Mouse (Mus musculus): Measurements from ENCODE around the gene Ptpn21. TPM values are rescaled to one million over a fixed set of nuclear protein-coding genes. Genes with fewer than 3 reads are reported as not detected.
A peak's percentile ranks its signal among the peaks of the same experiment; 100 is the strongest.

The Ptpn21 gene
- polyA plus RNA-seq (2015; fragmentation: Nextera tagmentation; extraction: Ambion mirVana) = 8.4 and 9.5 TPM in 2 replicates

DNA sequence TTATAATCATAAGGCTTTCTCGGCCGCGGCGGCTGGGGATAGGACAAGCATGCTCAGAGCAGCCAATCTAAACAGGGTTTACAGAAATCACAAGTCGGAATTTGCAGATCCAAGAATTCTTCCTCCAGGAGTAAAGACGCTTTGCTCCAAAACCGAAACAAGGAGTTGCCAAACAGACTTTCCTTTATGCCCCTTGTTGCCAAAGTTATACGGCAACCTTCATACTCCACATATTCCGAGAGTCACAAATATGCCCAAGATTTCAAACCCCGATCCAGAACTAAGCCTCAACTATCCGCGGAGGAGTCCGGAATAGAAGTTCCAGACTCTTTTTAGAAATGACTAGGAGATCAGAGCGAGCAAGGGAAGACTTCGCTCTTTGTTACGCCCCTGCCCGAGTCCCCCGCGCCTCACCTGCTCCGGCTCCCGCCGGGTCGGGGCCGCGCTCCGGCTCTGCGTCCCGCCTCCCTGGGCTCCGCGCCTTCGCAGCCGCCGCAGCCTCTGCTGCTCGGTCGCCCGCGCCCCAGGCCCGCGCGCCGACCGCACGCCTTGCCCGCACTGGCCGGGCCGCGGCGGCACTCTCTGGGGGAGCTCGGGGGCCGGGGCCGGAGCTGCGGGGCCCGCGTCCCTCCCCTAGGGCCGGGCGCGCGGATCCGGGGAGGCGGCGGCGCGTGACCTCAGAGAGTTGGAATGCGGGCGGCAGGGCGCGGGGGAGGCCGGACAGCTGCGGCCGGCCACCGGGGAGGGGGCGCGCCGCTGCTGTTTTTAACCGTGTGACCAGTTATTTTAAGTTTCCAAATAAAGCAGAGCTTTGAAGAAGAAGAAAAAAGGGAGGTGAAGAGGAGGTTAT, at the start of gene Ptpn21:
Gene Ptpn21, minus strand, starts transcription at position 455 of the 850 bp plus-strand sequence.
- ATAC-seq (ENCODE audit: low read depth) = peak; percentile 87
- H3K4me1 ChIP-seq (replicated peaks; ENCODE audit: control insufficient read depth, insufficient read depth, low read length) = peaks cover 20% of the 10 kb centered on the region
- H3K36me3 ChIP-seq (ENCODE audit: control insufficient read depth, insufficient read depth, low read length) = no peaks in the 10 kb centered on the region
- WGBS = under 1% methylated on average over 63 of the region's 75 CpGs
- H3K27ac ChIP-seq (ENCODE audit: low read length) = peak within 1 kb of the TSS; percentile 98
- H3K27me3 ChIP-seq (ENCODE audit: control insufficient read depth, insufficient read depth, low read depth, low read length) = no peaks in the 10 kb centered on the region
- H3K9me3 ChIP-seq (ENCODE audit: control insufficient read depth, low read length) = no peaks in the 10 kb centered on the region
- H3K4me2 ChIP-seq (ENCODE audit: low read depth, low read length) = peak within 1 kb of the TSS; percentile 63
- peak within 1 kb of the TSS; percentile 88 for H3K9ac ChIP-seq (ENCODE audit: low read length)
- H3K4me3 ChIP-seq (ENCODE audit: low read length) = peak within 1 kb of the TSS; percentile 84

DNA sequence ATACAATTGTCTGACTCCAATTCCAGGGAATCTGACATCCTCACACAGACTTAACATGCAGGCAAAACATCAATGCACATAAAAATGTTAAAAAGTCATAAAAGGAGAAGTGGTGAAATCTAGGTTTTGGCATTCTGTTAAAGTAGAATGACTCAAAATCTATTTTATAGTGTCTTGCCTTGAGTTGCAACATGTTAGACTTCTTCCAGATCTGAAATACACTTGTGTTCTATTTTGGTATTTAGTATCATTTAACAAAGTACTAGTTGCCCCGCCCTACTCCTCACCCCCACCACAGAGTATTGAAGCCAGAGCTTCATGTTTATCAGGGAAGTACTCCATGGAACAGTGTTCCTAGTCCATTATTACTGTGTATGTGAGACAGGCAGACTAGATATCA, 47.0 kb upstream of the Ptpn21 start:
- ATAC-seq (ENCODE audit: low read depth) = no peak
- Histone ChIP-seq H3K36me3 (ENCODE audit: control insufficient read depth, insufficient read depth, low read length) (peaks cover 48% of the 10 kb centered on the region), H3K27ac (ENCODE audit: low read length) (no peak overlapping the region), H3K9ac (ENCODE audit: low read length) (no peak overlapping the region), H3K9me3 (ENCODE audit: control insufficient read depth, low read length) (no peaks in the 10 kb centered on the region), H3K4me2 (ENCODE audit: low read depth, low read length) (no peak overlapping the region), H3K27me3 (ENCODE audit: control insufficient read depth, insufficient read depth, low read depth, low read length) (no peaks in the 10 kb centered on the region), H3K4me3 (ENCODE audit: low read length) (no peak overlapping the region), H3K4me1 (replicated peaks; ENCODE audit: control insufficient read depth, insufficient read depth, low read length) (no peaks in the 10 kb centered on the region)
- WGBS = 97% methylated on average over 1 of the region's 1 CpGs

DNA sequence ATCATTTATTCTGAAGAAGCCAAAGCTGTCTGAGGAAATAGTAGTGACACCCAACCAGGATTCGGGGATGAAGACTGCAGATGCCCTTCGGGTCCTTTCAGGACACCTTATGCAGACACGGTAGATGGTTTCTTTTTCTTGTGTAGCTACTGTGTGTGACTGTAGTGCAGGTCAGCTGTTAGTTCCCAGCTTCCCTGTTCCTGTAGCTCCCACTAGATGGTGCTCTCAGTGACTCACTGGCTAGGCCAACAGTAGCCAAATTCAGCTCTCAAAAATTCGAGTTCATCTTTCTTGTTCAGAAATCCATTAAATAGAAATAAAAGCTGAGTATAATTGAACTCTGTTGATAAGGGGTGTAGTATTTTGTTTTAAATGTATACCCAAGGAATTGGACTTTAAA, 41.9 kb upstream of the Ptpn21 start:
- H3K4me3 ChIP-seq (ENCODE audit: low read length) = no peak overlapping the region
- no peaks in the 10 kb centered on the region for H3K27me3 ChIP-seq (ENCODE audit: control insufficient read depth, insufficient read depth, low read depth, low read length)
- no peak for ATAC-seq (ENCODE audit: low read depth)
- 79% methylated on average over 4 of the region's 4 CpGs for WGBS
- peaks cover 52% of the 10 kb centered on the region for H3K36me3 ChIP-seq (ENCODE audit: control insufficient read depth, insufficient read depth, low read length)
- no peaks in the 10 kb centered on the region for H3K9me3 ChIP-seq (ENCODE audit: control insufficient read depth, low read length)
- H3K4me1 ChIP-seq (replicated peaks; ENCODE audit: control insufficient read depth, insufficient read depth, low read length) = no peaks in the 10 kb centered on the region
- no peak overlapping the region for H3K9ac ChIP-seq (ENCODE audit: low read length)
- H3K4me2 ChIP-seq (ENCODE audit: low read depth, low read length) = no peak overlapping the region
- H3K27ac ChIP-seq (ENCODE audit: low read length) = no peak overlapping the region

DNA sequence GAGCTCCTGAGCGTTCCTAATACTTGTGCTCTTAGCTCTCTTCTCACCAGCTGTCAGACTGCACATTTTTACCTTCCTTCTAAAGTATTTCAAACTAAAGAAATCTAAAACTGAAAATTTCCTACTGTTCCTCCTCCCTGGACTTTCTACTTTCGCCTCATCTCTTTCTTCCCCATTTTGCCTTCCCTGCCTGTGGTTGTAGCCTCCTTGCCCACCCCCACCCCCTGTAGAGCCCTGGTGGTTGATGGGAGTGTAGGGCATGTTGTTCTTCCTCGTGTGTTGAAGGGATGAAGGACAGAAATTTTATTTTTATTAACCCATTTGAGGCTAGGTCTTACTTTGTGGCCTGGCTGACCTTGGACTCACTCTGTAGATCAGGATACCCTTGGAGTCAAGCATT, 40.3 kb upstream of the Ptpn21 start:
- H3K36me3 ChIP-seq (ENCODE audit: control insufficient read depth, insufficient read depth, low read length) = peaks cover 44% of the 10 kb centered on the region

DNA sequence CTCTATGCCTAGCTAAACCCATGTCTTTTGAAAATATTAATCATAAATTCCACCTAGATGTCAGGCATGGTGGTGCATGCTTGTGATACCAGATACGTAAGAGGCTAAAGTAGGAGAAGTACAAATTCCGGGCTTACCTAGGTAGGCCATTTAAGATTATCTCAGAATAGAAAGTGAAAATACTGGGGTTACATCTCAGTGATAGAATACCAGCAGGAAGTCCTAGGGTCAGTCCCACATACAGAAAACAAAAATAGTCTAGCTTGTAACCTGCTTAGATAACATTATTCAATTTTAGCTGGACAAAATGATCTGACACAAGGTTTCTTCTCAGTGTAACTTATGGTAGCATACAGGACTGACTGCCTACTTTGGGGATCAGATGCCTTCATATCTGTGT, 29.0 kb upstream of the Ptpn21 start:
- H3K4me2 ChIP-seq (ENCODE audit: low read depth, low read length) = no peak overlapping the region
- H3K36me3 ChIP-seq (ENCODE audit: control insufficient read depth, insufficient read depth, low read length) = peaks cover 48% of the 10 kb centered on the region
- H3K9me3 ChIP-seq (ENCODE audit: control insufficient read depth, low read length) = no peaks in the 10 kb centered on the region
- no peak overlapping the region for H3K27ac ChIP-seq (ENCODE audit: low read length)
- no peak overlapping the region for H3K4me3 ChIP-seq (ENCODE audit: low read length)
- no peaks in the 10 kb centered on the region for H3K27me3 ChIP-seq (ENCODE audit: control insufficient read depth, insufficient read depth, low read depth, low read length)
- H3K4me1 ChIP-seq (replicated peaks; ENCODE audit: control insufficient read depth, insufficient read depth, low read length) = no peaks in the 10 kb centered on the region
- no peak for ATAC-seq (ENCODE audit: low read depth)
- 88% methylated on average over 2 of the region's 2 CpGs for WGBS
- no peak overlapping the region for H3K9ac ChIP-seq (ENCODE audit: low read length)

More for the DNA sequence above, 40.3 kb upstream of the Ptpn21 start:
- Histone ChIP-seq H3K4me3 (ENCODE audit: low read length) (no peak overlapping the region), H3K4me2 (ENCODE audit: low read depth, low read length) (no peak overlapping the region), H3K27ac (ENCODE audit: low read length) (no peak overlapping the region), H3K27me3 (ENCODE audit: control insufficient read depth, insufficient read depth, low read depth, low read length) (no peaks in the 10 kb centered on the region), H3K9me3 (ENCODE audit: control insufficient read depth, low read length) (no peaks in the 10 kb centered on the region), H3K4me1 (replicated peaks; ENCODE audit: control insufficient read depth, insufficient read depth, low read length) (no peaks in the 10 kb centered on the region), H3K9ac (ENCODE audit: low read length) (no peak overlapping the region)
- 66% methylated on average over 3 of the region's 3 CpGs for WGBS
- no peak for ATAC-seq (ENCODE audit: low read depth)

DNA sequence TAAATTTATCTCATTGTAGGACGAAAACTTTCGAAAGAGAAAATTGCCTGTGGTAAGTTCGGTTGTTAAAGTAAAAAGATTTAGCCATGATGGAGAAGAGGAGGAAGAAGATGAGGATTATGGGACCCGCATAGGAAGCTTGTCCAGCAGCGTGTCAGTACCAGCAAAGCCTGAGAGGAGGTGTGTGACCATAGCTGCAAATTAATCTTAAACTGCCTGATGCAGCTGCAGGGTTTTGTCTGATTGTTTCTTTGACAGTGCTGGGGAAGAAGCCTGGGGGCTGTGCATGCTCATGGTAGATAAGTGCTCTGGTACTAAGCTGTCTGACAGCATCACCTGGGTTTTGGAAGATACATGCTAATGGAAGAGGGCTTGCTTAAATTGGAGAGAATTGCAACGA, 22.5 kb upstream of the Ptpn21 start:
- Histone ChIP-seq H3K9ac (ENCODE audit: low read length) (no peak overlapping the region), H3K4me3 (ENCODE audit: low read length) (no peak overlapping the region), H3K4me2 (ENCODE audit: low read depth, low read length) (no peak overlapping the region), H3K27me3 (ENCODE audit: control insufficient read depth, insufficient read depth, low read depth, low read length) (no peaks in the 10 kb centered on the region), H3K9me3 (ENCODE audit: control insufficient read depth, low read length) (no peaks in the 10 kb centered on the region), H3K4me1 (replicated peaks; ENCODE audit: control insufficient read depth, insufficient read depth, low read length) (no peaks in the 10 kb centered on the region), H3K27ac (ENCODE audit: low read length) (no peak overlapping the region), H3K36me3 (ENCODE audit: control insufficient read depth, insufficient read depth, low read length) (peaks cover 52% of the 10 kb centered on the region)
- 90% methylated on average over 6 of the region's 6 CpGs for WGBS
- ATAC-seq (ENCODE audit: low read depth) = no peak

DNA sequence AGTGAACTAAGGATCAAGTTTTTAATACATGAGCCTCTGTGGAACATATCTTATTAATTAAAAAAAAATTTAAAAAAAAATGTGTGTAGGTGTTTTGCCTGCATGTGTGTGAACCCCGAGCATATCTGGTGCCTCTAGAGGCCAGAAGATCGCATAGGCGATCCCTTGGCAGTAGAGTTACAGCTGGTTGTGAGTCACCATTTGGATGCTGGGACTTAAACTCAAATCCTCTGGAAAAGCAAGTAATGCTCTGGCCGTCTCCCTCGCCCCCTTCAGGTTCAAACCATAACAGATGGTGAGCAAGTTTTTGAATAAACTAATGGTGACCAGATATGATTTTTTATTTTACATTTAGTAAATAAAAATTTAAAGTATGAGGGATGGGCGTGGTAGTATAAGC, 20.4 kb upstream of the Ptpn21 start:
- no peaks in the 10 kb centered on the region for H3K27me3 ChIP-seq (ENCODE audit: control insufficient read depth, insufficient read depth, low read depth, low read length)
- 86% methylated on average over 6 of the region's 6 CpGs for WGBS
- H3K9ac ChIP-seq (ENCODE audit: low read length) = no peak overlapping the region
- no peak overlapping the region for H3K4me2 ChIP-seq (ENCODE audit: low read depth, low read length)
- ATAC-seq (ENCODE audit: low read depth) = no peak
- H3K27ac ChIP-seq (ENCODE audit: low read length) = no peak overlapping the region
- H3K4me3 ChIP-seq (ENCODE audit: low read length) = no peak overlapping the region
- no peaks in the 10 kb centered on the region for H3K4me1 ChIP-seq (replicated peaks; ENCODE audit: control insufficient read depth, insufficient read depth, low read length)
- H3K36me3 ChIP-seq (ENCODE audit: control insufficient read depth, insufficient read depth, low read length) = peaks cover 48% of the 10 kb centered on the region
- no peaks in the 10 kb centered on the region for H3K9me3 ChIP-seq (ENCODE audit: control insufficient read depth, low read length)

DNA sequence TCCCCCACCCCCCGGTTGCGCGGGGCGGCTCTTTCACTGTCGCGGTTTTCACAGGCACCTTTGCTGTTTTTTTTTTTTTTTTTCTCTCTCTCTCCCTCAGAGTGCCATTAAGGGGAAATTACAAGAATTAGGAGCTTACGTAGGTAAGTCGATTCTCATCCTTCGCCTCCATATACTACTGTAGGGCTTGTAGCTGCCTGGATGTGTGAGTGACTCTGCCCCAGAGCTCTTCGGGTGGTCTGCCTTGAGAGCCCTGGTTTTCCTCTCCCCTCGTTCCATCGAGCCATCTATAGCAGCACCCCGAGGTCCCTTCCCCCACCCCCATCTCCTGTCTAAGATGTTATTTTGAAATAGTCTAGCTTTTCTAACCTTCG, 10.2 kb upstream of the Ptpn21 start:
- no peaks in the 10 kb centered on the region for H3K36me3 ChIP-seq (ENCODE audit: control insufficient read depth, insufficient read depth, low read length)
- peak overlapping the region; percentile 91 for H3K9ac ChIP-seq (ENCODE audit: low read length)
- peak; percentile 31; the same call in 1 of the 2 replicates for ATAC-seq (ENCODE audit: low read depth)
- H3K4me2 ChIP-seq (ENCODE audit: low read depth, low read length) = peak overlapping the region; percentile 54
- H3K9me3 ChIP-seq (ENCODE audit: control insufficient read depth, low read length) = no peaks in the 10 kb centered on the region
- WGBS = under 1% methylated on average over 12 of the region's 14 CpGs
- H3K4me3 ChIP-seq (ENCODE audit: low read length) = peak overlapping the region; percentile 92
- H3K27ac ChIP-seq (ENCODE audit: low read length) = peak overlapping the region; percentile 88
- H3K4me1 ChIP-seq (replicated peaks; ENCODE audit: control insufficient read depth, insufficient read depth, low read length) = peaks cover 16% of the 10 kb centered on the region
- no peaks in the 10 kb centered on the region for H3K27me3 ChIP-seq (ENCODE audit: control insufficient read depth, insufficient read depth, low read depth, low read length)

DNA sequence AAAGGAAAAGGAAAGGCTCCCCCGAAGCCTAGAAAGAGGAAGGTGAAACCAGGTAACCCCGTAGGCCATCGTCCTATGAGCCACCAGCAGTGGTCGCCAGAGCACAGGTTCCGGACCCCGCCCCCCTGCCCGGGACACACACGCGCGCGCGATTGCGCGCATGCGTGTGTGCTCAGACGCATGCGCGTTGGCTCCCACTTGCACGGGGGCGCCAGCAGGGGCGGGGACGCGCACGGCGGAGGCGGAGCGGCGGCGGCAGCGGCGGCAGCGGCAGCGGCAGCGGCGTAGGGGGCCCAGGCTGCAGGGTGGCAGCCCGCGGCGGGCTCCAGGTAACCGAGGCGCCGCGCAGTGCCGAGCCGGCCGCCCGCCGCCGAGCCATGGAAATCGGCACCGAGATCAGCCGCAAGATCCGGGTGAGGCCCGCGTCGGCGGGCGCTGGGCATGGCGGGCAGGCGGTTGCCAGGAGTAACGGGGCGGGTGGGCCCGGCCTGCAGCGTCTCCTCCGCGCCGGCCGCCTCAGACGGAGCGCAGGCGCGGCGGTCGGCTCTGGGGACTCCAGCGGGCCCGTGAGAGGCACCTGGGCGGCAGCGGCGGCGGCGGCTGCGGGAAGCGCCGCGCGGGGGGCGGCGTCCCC, 9.7 kb upstream of the Ptpn21 start, which contains the start of gene Zc3h14:
Gene Zc3h14, plus strand, starts transcription at position 219 of the 634 bp plus-strand sequence.
- H3K36me3 ChIP-seq (ENCODE audit: control insufficient read depth, insufficient read depth, low read length) = no peaks in the 10 kb centered on the region
- WGBS = under 1% methylated on average over 40 of the region's 87 CpGs
- H3K27ac ChIP-seq (ENCODE audit: low read length) = peak within 1 kb of the TSS; percentile 88
- H3K9me3 ChIP-seq (ENCODE audit: control insufficient read depth, low read length) = no peaks in the 10 kb centered on the region
- peak; percentile 93 for ATAC-seq (ENCODE audit: low read depth)
- peak within 1 kb of the TSS; percentile 91 for H3K9ac ChIP-seq (ENCODE audit: low read length)
- no peaks in the 10 kb centered on the region for H3K27me3 ChIP-seq (ENCODE audit: control insufficient read depth, insufficient read depth, low read depth, low read length)
- H3K4me1 ChIP-seq (replicated peaks; ENCODE audit: control insufficient read depth, insufficient read depth, low read length) = peaks cover 16% of the 10 kb centered on the region
- H3K4me3 ChIP-seq (ENCODE audit: low read length) = peak within 1 kb of the TSS; percentile 92
- peak within 1 kb of the TSS; percentile 54 for H3K4me2 ChIP-seq (ENCODE audit: low read depth, low read length)
